Mouse (Mus musculus) midbrain, embryonic 16.5 days (tissue): ENCODE measurements at regions not wholly inside any gene's neighbourhood (a gene's known extent, or its start where the extent isn't known, plus 50 kb on each side); places are given as distances from the start of the nearest gene placed in this dataset.
A peak's percentile ranks its signal among the peaks of the same experiment; 100 is the strongest.

Experiments used
- ATAC-seq: fragments of 200-750 bp; cut with Nextera tagmentation; 2 replicates; pipeline ENCODE4 v1.8.0; 2017; ENCODE audit warnings: moderate TSS enrichment
- H3K27ac ChIP-seq: fragments of 300-500 bp; sonication (generic); 2 replicates; pipeline ENCODE4 v1.5.1; 2014; ENCODE audit warnings: mild to moderate bottlenecking, low read length, mixed read lengths
- H3K27me3 ChIP-seq: fragments of 300-500 bp; sonication (generic); 2 replicates; pipeline ENCODE4 v1.6.1; 2014; ENCODE audit warnings: low read depth, low read length, mixed read lengths; ENCODE audit not compliant: control insufficient read depth, insufficient read depth
- H3K36me3 ChIP-seq: fragments of 300-500 bp; sonication (generic); 2 replicates; pipeline ENCODE4 v1.6.1; 2014; ENCODE audit warnings: mild to moderate bottlenecking, low read length, moderate library complexity, mixed read lengths; ENCODE audit not compliant: control insufficient read depth, insufficient read depth
- H3K4me1 ChIP-seq: fragments of 300-500 bp; sonication (generic); 2 replicates; pipeline ENCODE4 v1.6.1; 2014; ENCODE audit warnings: mild to moderate bottlenecking, low read length, mixed read lengths; ENCODE audit not compliant: control insufficient read depth, insufficient read depth
- H3K4me2 ChIP-seq: fragments of 300-500 bp; sonication (generic); 2 replicates; pipeline ENCODE4 v1.6.1; 2014; ENCODE audit warnings: mild to moderate bottlenecking, low read length, mixed read lengths
- H3K4me3 ChIP-seq: fragments of 300-500 bp; sonication (generic); 2 replicates; pipeline ENCODE4 v1.5.1; 2014; ENCODE audit warnings: low read depth, mild to moderate bottlenecking, low read length, moderate library complexity, mixed read lengths
- H3K9ac ChIP-seq: fragments of 300-500 bp; sonication (generic); 2 replicates; pipeline ENCODE4 v1.6.1; 2014; ENCODE audit warnings: low read depth, low read length, mixed read lengths
- H3K9me3 ChIP-seq: fragments of 300-500 bp; sonication (generic); replicated peaks from 2 replicates; pipeline ENCODE4 v1.6.1; 2014; ENCODE audit warnings: mild to moderate bottlenecking, low read length, mixed read lengths; ENCODE audit not compliant: control insufficient read depth, poor library complexity, severe bottlenecking
- WGBS: fragments of 180-500 bp; shearing (Covaris S2); extraction: QIAGEN DNeasy Blood & Tissue Kit; methylation state at CpG from one replicate; pipeline ENCODE4 v1.1.7; 2014; 5-methylcytosine and 5-hydroxymethylcytosine counted together

DNA sequence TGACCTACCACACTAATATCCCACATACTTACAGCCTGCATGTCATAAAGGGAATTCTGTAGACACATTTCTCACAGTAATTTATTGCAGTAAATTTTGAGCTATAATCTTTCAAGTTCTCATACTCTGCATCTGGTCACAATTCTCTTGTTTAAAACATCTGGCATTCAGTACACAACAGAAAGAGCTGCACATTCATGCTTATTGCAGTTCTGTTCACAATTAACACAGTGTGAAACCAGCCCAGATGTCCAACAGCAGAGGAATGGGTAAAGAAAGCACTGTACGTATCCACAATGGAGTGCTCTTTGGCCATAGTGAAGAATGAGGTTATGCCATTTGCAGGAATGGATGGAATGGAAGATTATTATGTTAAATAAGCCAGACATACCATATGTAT is 72.5 kb upstream of the S1pr1 start:
- no peaks in the 10 kb centered on the region for H3K36me3 ChIP-seq
- no peak overlapping the region for H3K9ac ChIP-seq
- no peak overlapping the region for H3K4me3 ChIP-seq
- H3K9me3 ChIP-seq, result no peaks in the 10 kb centered on the region
- no peak for ATAC-seq
- H3K4me2 ChIP-seq, result no peak overlapping the region
- WGBS, result 79% methylated on average over 1 of the region's 1 CpGs
- H3K27ac ChIP-seq, result no peak overlapping the region
- no peaks in the 10 kb centered on the region for H3K27me3 ChIP-seq
- H3K4me1 ChIP-seq, result no peaks in the 10 kb centered on the region

DNA sequence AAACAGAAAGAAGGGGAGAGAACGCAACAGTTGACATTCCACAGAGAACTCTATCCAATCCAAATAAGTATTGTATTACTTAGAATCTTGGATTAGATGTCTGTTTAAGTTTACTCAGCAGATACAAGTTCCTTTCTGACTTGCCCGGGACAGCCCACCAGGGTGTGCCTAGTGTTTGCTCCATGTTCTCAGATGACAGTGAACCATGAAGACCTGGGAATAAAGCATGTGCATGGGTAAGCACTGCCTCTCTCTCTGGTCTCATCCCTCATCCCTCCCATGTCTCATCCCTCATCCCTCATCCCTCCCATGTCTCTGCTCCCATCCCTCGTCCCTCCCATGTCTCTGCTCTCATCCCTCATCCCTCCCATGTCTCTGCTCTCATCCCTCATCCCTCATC is 73.7 kb upstream of the S1pr1 start:
- 87% methylated on average over 3 of the region's 3 CpGs for WGBS
- Histone ChIP-seq H3K9me3 (no peaks in the 10 kb centered on the region), H3K36me3 (no peaks in the 10 kb centered on the region), H3K27ac (no peak overlapping the region), H3K27me3 (no peaks in the 10 kb centered on the region), H3K4me2 (no peak overlapping the region), H3K4me1 (no peaks in the 10 kb centered on the region), H3K4me3 (no peak overlapping the region), H3K9ac (no peak overlapping the region)
- no peak for ATAC-seq

DNA sequence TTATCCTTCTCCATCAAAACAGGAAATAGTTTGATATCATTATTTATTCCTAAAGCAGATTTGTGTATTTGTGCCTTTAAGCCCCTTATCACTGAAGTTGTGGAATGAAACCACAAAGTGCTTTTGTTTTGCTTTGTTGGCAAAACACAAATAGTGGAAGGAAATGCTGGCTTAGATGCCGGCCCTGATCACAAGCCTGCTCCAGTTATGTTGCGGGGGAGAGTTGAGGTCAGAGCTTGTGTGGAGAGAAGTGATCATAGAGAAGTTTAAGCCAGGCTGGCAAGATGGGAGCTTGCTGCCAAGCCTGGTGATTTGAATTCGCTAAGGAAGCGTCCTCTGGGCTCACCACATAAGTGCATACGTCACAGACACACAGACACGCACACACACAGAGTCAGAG is 74.2 kb upstream of the S1pr1 start:
- 82% methylated on average over 6 of the region's 6 CpGs for WGBS
- Histone ChIP-seq H3K9me3 (no peaks in the 10 kb centered on the region), H3K4me1 (no peaks in the 10 kb centered on the region)

DNA sequence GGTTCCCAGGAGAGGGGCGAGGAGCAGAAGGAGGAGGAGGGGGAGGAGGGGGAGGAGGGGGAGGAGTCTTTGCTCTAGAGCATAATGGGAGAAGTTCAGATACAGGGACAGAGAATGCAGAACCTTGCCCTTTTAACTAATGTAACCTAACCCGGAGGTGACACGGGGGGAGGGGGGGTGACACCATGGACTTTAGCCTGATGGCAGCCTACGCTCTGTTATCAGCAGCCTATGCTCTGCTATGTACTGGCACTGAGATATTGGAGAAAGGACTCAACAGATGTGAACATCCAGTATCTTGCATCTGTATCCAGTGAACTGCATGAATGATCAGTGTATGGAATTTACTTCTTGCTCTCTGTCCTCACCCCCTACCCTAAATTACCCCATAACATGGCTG is 77.7 kb upstream of the S1pr1 start:
- Histone ChIP-seq H3K9me3 (no peaks in the 10 kb centered on the region), H3K4me2 (no peak overlapping the region), H3K27ac (no peak overlapping the region), H3K36me3 (no peaks in the 10 kb centered on the region), H3K9ac (no peak overlapping the region), H3K4me1 (no peaks in the 10 kb centered on the region), H3K27me3 (no peaks in the 10 kb centered on the region), H3K4me3 (no peak overlapping the region)
- 70% methylated on average over 4 of the region's 4 CpGs for whole genome bisulfite sequencing
- ATAC-seq, result no peak

More for the DNA sequence above, 74.2 kb upstream of the S1pr1 start:
- Histone ChIP-seq H3K4me3 (no peak overlapping the region), H3K27ac (no peak overlapping the region), H3K9ac (no peak overlapping the region), H3K4me2 (no peak overlapping the region), H3K27me3 (no peaks in the 10 kb centered on the region), H3K36me3 (no peaks in the 10 kb centered on the region)
- no peak for ATAC-seq

DNA sequence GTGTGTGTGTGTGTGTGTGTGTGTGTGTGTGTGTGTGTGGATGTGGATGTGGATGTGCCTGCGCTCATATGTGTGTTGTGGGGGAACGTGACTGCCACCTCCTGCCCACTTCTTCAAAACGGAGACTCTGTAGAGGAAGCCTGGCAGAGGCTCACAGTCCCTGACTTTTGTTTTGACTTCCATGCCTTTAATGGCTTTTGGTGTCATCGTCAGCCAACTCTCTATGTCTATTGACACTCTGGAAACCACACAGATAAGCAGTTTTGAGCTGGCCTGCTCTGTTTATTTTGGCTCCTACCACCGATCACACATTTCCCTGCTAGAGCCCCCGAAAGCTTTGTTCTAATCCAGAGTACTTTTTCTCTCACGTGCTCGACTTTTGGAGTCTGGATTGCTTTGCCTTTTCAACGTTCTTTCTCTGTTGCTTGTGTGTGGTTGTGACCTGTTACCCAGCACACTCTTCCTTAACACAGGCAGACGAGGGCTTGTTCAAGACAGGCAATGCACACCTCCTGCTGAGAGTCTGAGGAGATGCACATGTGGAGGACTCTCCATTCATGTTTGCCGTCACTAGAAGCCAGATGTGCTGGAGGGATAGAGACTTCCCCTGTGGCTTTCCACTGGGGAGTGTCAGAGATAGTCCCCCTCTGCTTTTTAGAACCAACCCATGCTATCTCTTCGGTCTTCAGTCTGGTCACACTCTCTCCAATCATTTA is 78.6 kb upstream of the S1pr1 start:
- peak; percentile 70; the same call in 1 of the 2 replicates for ATAC-seq
- H3K27ac ChIP-seq, result no peak overlapping the region
- H3K4me2 ChIP-seq, result no peak overlapping the region
- no peak overlapping the region for H3K4me3 ChIP-seq
- H3K4me1 ChIP-seq, result no peaks in the 10 kb centered on the region
- no peak overlapping the region for H3K9ac ChIP-seq
- H3K27me3 ChIP-seq, result no peaks in the 10 kb centered on the region
- no peaks in the 10 kb centered on the region for H3K9me3 ChIP-seq
- H3K36me3 ChIP-seq, result no peaks in the 10 kb centered on the region
- 65% methylated on average over 12 of the region's 12 CpGs for WGBS

DNA sequence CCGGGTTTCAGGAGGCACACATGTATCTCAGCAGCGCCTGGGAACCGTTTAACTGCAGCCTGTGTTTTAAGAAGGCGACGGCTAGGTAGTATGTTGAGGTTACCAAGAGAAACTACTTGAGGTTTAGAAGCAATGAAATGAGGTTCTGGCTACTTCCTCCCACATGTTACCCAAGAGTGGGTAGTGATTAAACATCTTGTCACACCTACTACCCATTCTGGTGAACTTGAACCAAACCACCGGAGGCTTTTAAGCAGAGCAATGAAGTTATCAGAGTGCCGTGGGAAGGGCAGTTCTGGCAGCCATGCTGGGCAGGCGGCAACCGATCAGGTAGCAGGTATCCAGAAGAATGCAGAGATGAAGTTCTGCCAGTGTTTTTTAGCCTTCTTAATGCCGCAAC is 84.5 kb upstream of the S1pr1 start:
- Histone ChIP-seq H3K9me3 (no peaks in the 10 kb centered on the region), H3K27ac (no peak overlapping the region), H3K4me3 (no peak overlapping the region), H3K9ac (no peak overlapping the region), H3K27me3 (no peaks in the 10 kb centered on the region), H3K36me3 (no peaks in the 10 kb centered on the region), H3K4me1 (no peaks in the 10 kb centered on the region), H3K4me2 (no peak overlapping the region)
- WGBS, result 91% methylated on average over 10 of the region's 10 CpGs
- no peak for ATAC-seq

DNA sequence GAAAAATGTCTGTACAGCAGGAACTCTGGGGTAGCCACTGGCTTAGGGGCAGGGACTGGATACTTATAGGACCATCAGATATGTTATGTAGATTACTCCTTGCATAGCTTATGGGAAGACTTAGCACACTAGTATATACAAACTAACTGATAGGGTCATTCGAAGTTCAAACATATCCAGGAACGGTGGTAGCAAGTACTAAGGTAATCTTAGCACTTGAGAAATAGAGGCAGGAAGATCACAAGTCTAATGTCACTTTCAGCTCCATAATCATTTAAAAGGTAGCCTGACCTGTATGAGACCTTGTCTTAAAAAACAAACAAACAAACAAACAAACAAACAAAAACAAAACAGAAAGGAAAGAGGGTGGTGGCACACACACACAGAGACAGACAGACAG is 85.1 kb upstream of the S1pr1 start:
- Histone ChIP-seq H3K9ac (no peak overlapping the region), H3K4me3 (no peak overlapping the region), H3K36me3 (no peaks in the 10 kb centered on the region), H3K27ac (no peak overlapping the region), H3K27me3 (no peaks in the 10 kb centered on the region), H3K4me2 (no peak overlapping the region), H3K4me1 (no peaks in the 10 kb centered on the region), H3K9me3 (no peaks in the 10 kb centered on the region)
- 90% methylated on average over 2 of the region's 2 CpGs for WGBS
- no peak for ATAC-seq

DNA sequence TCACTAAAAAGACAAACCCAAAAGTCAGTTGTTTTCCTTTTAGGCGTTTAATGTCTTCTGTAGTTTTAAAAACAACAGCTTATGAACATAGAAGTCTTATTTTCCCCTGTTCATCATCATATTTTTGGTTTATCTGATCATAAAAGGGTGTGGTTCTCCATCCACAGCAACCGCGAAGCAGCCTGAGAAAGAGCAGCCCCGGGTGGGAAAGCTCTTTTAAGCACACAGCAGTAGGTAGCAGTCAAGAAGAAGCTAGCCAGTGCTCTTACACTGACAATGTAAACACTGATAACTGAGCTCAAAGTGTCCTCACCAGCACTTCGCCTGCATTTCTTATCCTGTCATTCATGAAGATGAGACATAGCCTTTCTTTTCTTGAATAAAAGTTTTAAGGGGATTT is 86.0 kb upstream of the S1pr1 start:
- no peaks in the 10 kb centered on the region for H3K27me3 ChIP-seq
- H3K9ac ChIP-seq, result no peak overlapping the region
- H3K27ac ChIP-seq, result no peak overlapping the region
- no peaks in the 10 kb centered on the region for H3K4me1 ChIP-seq
- H3K4me3 ChIP-seq, result no peak overlapping the region
- H3K9me3 ChIP-seq, result no peaks in the 10 kb centered on the region
- ATAC-seq, result no peak
- H3K36me3 ChIP-seq, result no peaks in the 10 kb centered on the region
- H3K4me2 ChIP-seq, result no peak overlapping the region
- WGBS, result 40% methylated on average over 5 of the region's 5 CpGs

DNA sequence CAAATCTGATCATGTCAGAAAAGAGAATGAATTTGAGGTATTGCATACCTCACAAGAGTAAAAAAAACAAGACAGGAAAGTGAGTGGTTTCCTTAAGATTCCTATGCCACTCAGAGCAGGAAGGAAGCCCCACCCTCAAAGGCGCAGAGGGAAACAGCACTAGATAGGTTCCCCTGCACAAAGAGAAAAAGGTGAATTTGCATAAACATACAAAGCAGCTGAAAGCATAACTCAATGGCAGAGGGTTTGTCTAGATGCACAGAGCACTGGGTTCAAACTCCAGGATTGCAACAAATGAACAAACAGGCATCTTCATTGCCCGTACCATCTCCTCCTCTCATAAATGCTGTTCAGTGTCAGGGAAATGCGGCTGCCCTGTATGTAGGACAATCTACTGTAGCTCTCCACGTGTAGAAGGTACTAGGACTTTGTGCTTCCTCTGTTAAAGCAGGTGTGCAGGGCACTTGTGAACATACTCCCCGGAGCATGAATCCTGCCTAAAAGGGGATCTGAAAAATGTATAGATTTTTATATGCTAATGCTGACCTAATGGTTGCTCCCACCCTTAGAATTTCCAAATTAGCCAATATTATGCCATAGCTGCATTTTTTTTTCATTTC is 85.9 kb upstream of the Dph5 start:
- H3K4me3 ChIP-seq, result no peak overlapping the region
- H3K4me1 ChIP-seq, result no peaks in the 10 kb centered on the region
- ATAC-seq, result no peak
- H3K36me3 ChIP-seq, result no peaks in the 10 kb centered on the region
- H3K9ac ChIP-seq, result no peak overlapping the region
- WGBS, result 82% methylated on average over 5 of the region's 5 CpGs
- no peaks in the 10 kb centered on the region for H3K9me3 ChIP-seq
- H3K27ac ChIP-seq, result no peak overlapping the region
- H3K27me3 ChIP-seq, result no peaks in the 10 kb centered on the region
- H3K4me2 ChIP-seq, result no peak overlapping the region
